Mouse (Mus musculus): Measurements from ENCODE around the gene Phka1. TPM values are rescaled to one million over a fixed set of nuclear protein-coding genes. Genes with fewer than 3 reads are reported as not detected.
"Not testable (repeated sequence)": the region's sequence is repeated elsewhere in the genome, so short reads cannot be mapped to it uniquely, and the experiment has no call there.

Phka1 gene
- total RNA-seq (2022) = 100 to 1,000 TPM; 533 to 733 (median 615) TPM

DNA sequence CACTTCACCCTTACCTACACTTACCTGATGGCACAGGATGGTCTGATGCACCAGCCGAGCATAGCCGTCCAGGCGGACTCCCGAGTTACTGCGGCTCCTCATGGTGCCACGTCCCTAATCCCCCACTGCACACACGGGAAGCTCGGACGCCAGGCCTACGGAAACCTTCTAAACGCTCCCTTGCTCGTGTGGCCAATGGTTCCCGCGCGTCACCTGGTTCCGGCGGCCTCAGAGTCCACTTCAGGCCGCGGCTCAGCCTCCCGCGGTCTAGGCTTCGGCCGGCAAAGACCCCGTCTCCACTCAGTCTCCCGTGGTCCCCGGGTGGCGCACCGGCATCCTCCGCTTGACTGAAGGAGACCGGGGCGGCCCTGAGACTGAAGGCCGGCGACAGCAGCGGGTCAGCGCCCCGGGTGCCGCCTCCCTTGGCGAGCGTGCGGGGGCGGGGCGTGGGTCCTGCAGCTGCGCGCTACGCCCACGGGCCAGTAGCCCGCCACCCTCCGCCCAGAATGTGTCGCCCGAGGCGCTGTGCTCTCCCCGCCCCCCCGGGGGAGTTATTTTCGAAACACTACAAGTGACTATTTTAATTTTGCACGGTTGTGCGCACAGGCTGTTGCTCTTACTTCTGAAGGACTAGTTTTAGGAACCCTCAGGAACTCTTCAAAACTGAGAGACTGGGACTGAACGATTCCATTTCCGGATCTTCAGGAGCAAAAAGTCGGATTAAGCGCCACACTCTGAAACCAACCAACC is at the start of gene Phka1:
Phka1 (minus strand) TSS at position 424 of the 750 bp plus-strand sequence.
- DNase-seq (ENCODE audit: low spot score in 2 of 2) = peak; percentile 88 to 89

DNA sequence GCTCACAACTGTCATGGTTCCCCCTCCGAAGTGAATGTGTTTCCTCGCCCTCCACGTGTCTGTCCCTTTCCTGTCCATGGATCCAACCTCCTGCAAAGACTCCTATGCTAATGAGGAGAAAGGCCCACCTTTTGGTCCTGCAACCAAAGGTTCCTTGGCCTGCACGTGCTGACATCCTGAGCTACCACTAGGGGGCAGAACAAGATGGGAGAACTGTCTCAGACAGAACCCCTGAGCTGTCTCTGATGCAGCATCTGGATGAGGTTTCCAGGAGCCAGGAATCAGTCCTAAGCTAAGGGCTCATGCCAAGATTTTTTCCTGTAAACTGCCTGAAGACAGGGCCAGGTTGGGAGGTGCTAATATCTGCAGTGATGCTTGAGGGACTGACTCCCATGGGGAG is 45.2 kb upstream of the Phka1 start:
- not testable (repeated sequence) for DNase-seq (ENCODE audit: low spot score in 2 of 2)

DNA sequence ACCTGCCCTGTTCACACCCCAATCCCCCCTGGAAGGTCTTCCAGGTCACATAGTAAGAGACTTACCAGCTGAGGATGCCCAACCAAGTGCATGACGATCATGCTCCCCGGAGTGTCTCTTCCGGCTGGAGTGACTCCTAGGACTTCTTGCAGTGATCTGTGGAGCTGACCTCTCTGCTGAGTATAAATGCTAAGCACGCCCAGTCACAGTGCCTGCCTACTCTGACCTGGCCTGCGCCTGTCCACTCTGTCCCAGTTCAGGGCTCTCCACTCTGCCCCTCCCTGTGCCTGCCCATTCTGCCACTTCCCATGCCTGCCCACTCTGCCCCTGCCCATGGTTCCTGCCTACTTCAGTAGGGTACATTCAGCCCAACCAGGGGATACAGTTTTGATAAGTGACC is 42.8 kb upstream of the Phka1 start, which contains the start of gene Gm3880:
Gm3880 (minus strand) TSS at position 101 of the 400 bp plus-strand sequence.
- DNase-seq (ENCODE audit: low spot score in 2 of 2) = not testable (repeated sequence)

DNA sequence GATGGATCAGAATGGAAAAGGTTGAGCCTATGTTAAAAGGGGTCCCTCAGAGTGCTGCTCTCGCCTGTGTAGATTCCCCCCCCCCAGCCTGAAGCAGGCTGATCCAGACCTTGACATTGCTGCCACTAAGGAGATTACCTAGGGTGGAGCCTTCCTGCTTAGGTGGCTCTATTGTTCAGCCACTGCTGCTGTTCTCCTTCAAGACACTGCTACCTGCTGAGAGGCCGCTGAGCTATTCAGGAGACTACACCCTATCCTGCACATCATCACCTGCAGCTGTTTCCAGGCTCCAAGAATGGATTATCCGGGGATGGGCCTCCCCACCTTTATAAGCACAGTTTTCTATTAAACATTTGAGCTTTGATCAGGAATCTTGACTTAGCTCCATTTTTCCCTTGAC is 40.7 kb upstream of the Phka1 start:
- DNase-seq (ENCODE audit: low spot score in 2 of 2) = not testable (repeated sequence)

DNA sequence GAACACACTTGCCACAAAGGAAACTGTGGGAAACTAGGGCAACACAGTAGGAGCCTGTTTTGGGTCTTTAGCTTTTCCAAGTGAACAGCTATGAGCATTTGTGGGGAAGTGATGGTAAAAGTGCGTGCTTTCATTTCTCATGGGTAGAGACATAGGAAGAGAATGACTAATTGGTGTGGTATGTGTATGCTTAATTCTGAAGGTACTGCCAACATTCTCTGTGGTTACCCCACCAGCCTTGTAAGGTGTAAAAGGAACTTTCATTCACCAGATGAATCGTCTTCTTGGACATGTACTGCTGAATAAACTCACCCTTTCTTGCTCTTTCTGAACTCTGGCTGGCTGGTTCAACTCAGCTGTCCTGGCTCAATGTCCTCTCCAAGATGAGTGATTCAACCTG is 22.6 kb upstream of the Phka1 start:
- DNase-seq (ENCODE audit: low spot score in 2 of 2) = no peak

DNA sequence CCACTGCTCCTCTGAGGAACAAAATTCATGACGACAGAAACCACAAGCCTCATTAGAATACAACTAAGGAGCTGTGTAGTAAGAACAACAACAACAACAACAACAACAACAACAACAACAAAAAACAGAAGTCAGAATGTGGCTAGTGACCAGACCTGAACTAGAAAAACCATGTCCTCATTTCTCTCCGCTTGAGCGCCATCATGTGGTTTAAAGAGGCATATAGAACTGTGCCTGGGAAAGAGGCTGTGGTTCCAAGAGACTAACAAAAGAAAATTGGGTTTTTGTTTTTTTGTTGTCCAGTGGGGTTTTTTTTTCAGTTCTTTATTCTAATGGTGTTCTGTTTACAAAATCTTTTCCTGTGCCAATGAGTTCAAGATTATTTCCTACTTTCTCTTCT is 16.7 kb upstream of the Phka1 start:
- DNase-seq (ENCODE audit: low spot score in 2 of 2) = no peak

DNA sequence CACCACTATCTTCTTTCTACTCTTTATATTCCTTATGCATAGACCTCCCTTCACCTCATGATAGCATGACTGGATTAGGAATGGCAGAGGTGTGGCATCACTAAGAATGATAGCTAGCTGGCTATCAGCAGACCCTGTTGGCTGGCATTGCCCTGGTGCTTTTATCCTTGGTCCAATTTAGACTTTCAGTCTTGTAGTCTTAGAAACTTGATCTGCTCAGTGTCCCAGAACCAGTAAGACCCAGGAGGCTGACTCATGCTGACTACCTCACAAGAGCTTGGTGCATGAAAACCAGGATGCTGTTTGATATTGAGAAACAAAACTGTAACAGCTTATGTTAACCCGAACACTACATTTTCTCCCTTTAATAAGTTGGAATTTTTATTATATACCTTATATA is 1.6 kb upstream of the Phka1 start:
- peak; percentile 17 to 33 for DNase-seq (ENCODE audit: low spot score in 2 of 2)

DNA sequence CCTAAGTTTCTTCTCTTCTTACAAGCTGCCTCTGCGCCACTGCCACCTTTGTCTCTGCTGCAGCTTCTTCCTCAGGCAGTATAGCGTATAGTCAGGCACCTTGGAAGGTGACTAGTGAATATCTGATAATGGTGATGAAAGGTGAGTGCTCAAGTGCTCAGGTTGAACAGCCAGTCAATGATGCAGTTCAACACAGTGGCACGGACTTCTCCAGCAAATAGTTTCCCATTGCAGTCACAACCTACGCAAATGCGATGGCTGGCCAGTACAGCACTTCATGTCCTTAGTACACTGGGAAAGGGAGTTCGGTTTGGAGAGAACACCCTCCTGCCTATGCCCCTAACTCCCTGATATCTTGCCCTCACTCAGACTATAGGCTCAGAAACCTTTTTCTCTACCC is 1.1 kb upstream of the Phka1 start:
- DNase-seq (ENCODE audit: low spot score in 2 of 2) = no peak

DNA sequence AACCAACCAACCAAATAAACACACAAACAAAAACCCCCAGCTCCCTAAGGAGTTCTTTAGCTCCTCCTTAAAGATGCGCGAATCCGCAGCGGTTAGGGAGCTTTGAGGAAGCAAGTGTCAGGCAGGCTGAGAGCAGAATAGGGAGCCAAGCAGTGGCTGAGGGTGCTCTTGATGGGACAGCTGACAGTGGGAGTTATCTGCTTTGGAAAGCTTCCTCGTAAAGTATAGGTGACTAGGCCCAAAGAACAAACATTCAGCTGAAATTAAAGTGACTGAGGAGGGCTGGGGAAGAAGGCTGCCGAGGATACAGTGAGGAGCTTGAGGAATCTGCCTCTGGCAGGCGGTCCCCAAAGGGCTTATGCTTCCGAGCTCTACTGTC is 516 bp upstream of the Phka1 start:
- no peak for DNase-seq (ENCODE audit: low spot score in 2 of 2)

DNA sequence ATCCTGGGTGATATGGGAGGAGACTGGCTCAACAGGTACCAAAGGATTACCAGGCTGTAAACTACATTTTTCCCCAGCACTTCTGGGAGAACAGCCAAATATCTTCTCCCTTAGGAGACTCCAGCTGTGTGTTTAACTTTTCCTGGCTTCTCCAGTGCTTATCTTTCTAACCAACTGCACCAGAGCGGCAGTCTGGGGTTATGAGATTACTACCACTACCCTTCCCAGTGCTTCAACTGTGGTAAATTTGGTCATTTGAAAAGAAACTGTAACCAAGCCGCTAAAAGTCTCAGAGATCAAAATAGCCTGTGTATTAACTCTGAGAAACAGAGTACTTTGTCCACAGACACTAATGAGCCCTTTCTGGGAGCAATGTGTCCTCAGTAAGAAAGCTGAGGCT is 42.8 kb downstream of the Phka1 start:
- DNase-seq (ENCODE audit: low spot score in 2 of 2) = no peak

DNA sequence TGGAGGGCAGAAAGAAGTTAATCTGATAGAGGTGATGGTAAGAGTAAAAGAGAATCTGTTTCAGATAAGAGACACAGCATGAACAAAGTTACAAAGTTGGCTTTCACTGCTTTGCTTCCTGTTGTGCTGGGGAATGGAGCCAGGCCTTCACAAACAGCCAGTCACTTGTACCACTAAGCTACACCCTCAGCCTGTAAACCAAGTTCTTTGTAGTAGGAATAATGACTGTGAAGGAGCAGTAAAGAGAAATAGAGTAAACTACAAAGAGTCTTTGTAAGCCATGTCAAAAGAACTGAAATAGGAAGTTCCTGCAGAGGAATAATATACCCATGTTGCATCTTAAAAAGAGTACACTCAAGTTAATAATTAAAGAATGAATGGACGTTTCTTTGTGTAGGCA is 55.5 kb downstream of the Phka1 start:
- no peak for DNase-seq (ENCODE audit: low spot score in 2 of 2)

DNA sequence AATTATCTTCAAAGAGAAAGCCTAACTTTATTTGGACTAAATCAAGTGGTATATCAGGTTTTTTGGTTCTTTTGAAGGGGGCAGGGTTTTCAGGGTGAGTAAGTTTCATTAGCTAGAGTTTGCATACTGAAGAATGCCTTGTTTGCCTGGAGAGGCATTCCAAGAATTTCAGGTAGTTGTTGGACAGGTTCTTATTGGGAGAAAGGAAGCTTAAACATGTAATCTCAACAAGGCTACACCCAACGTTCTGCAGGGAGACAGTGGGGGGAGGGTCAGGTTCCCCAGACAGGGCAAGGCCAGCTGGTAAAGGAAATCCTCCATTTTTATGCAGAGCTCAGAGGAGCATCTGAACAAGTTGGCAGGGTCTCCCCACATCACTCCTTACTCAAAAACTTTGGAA is 72.9 kb downstream of the Phka1 start:
- DNase-seq (ENCODE audit: low spot score in 2 of 2) = no peak

DNA sequence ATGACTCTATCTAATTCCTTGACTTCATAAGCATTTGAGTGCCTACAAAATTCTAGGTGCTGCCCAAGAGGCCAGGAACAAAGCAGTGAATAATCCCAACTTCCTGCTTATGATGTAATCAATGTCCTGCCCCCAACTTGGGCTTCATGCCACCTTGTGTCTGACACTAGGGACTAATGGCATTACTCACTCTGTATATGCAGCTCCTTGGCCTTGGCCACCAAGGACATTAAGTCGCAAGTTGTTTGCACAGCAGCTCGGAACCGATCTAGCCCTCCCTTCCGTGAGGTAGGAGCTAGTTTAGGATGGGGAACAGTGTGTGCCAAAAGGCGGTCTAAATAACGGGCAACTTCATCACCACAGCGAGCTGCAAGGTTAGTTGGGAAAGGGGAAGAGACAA is 87.1 kb downstream of the Phka1 start:
- DNase-seq (ENCODE audit: low spot score in 2 of 2) = no peak

DNA sequence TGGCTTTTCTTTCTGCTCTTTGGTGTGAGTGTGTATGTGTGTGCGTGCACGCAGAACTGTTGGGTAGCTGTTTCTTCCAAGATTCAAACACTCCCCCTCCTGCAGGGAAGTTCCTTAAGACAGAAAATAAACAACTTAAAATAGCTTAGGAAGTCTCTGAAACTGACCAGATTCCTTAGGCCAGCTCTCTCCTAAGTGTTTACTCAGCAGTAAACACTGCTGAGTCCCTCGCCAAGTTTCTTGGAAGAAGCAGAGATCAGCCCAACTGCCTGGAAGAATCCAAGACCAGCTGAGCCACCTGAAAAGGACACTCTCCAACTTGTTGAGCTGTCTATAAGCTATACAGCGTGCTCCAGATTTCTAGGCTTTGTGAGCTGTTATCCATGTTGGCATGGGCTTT is 134.8 kb downstream of the Phka1 start:
- no peak for DNase-seq (ENCODE audit: low spot score in 2 of 2)

DNA sequence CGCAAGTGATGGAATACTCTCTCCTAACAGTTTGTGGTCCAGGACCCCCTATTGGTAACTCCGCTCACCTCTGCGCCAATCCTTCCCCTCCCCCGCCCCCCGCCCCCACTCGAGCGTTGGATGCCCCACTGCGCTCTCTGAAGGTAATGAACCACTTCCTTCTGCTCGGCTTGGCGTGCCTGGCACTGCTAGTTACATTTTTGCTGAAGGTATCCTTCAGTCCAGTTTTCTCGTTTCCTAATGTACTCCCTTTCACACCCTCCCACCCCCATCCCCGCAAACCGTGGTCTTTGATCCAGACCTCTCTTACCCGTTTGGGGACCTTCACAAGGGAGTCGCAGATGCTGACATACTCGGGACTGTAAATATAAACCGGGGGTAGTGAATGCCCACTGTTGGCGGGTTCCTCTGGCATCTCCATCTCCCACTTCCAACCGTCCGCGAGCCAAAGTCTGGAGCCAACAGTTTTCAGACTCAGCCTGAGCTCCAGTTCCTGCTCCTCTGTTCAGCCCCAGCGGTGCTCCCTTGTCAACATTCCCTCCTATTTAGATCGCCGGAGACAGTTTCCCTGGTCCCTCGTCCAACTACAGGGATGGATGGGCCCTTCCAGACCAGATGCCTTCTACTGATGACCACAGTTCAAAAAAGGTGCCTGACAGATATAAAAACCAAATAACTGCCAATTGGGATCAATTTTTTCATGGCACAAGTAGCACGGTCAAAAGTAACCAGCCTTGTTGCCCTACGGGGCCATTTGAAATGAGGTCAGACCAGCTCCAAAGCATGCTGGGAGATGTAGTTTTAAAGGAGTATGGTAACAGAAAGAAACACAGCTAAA is 139.2 kb downstream of the Phka1 start, which contains the start of gene Hdac8:
Hdac8 (minus strand) TSS at position 716 of the 838 bp plus-strand sequence.
- DNase-seq (ENCODE audit: low spot score in 2 of 2) = peak; percentile 11 to 13

DNA sequence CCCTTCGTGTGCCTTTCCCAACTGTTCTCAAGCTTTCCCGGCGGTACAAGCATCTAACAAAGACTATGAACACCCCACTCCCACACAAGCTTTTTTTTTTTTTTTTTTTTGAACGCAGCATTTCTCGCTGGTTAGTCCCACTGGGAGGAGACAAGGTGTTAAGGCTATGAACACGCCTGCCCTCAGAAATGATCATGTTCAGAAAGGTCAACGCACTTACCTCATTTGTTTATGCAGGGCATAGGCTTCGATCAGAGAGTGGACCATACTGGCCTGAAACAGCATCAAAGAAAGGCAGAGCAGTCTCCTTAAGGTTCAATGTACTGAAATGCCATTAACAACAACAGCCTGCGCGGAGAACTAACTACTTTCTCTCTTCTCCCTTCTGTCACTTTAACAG is 139.9 kb downstream of the Phka1 start:
- no peak for DNase-seq (ENCODE audit: low spot score in 2 of 2)

DNA sequence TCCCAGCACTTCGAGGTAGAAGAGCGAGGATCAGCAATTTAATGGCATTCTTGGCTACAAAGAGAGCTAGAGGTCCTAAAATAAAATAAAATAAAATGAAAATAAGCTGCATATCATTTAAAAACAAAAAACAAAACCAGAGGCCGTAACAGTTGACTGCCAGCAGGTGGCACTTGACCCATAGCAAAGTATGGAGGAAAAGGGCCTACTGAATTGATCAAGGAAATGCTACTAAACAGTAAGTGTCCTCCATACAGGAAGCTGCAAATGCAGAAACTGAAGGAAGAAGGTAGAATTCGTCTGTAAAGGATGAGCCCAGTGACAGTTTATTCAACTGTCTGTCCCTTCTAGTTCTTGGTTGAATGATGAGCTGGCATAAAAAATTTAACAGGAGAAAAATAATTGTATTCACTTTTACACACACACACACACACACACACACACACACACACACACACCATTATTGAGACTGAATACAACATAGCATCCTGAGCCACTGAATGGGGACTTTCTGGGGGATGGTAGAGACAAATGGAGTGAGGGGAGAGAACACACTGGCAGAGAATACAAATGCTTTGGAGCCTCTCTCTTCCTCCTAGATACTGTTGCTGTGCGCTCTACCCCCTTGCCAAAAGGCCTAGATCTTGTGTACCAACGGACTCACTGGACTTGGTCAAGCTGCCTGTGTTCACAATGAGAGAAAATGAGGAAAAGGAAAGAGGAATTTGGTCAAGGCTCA is 149.9 kb downstream of the Phka1 start:
- no peak for DNase-seq (ENCODE audit: low spot score in 2 of 2)

DNA sequence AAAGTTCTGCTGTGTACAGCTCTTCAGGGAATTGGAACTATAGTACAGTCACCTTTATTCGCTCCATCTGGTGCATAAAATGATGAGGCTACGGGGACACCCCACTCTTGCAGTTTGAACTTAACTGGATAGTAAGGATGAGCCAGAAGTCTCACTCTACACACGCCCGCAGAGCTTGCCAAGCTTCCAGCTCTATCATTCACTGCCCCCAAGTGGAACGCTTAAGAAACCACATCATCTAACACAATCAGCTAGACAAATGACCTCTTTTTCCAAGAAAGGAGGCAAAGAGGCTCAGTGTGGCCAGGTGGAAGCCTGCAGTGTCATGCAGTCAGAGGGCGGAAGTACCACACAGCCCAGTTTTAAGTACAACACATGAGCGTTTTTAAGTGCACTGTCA is 158.5 kb downstream of the Phka1 start:
- DNase-seq (ENCODE audit: low spot score in 2 of 2) = no peak

DNA sequence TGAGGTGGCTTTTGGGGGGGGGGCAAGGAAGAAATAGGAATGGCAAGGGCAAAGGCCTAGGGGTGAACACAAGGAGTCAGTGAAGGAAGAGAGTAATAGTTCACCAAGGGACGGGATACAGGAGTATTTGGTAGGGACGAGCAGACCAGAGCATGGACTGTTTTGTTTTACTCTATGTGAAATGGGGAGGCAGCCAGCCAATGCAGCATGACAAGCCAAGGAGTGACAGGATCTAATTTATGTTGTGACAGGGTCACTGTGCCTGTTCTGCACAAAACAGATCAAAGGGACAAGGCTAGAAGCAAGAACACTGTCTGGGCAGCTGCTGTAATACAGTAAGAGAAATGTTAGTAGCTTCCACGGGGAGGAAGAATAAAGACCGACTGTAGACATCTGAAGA is 164.4 kb downstream of the Phka1 start:
- no peak for DNase-seq (ENCODE audit: low spot score in 2 of 2)

DNA sequence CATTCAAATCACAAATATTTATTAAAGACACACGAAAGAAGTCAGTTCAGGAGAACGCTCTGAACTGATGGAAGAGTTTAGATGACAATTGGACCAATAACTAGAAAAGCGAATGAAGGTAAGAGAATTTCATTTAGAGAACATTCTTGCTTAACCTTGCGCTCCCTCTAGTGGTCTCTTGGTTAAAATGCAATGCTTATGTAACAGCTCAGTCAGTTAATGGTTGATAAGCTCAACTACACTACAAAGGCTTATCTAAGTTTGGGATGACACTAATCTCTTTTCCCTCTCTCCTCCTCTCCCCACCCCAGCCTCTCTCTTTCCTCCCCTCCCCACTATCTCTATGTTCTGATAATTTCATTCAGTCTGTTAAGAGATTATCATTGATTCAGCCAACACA is 165.1 kb downstream of the Phka1 start:
- DNase-seq (ENCODE audit: low spot score in 2 of 2) = no peak

DNA sequence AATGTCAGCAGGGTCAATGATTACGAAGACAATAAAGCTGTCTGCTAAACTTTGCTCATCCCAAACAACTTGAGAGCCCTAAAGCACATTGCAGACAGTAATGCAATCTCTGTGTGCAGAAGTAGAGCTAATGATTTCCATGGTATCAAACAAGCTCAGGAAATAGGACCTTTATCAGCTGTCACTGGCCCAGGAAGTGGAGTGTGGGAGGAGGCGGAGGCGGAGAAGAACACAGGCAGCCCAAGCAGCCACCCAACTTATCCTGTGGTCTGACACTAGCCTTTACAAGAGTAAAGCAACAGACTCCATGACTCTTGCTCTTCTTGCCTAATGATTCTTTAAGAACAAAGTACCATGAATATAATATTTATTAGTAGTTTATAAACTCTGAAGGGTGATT is 165.6 kb downstream of the Phka1 start:
- DNase-seq (ENCODE audit: low spot score in 2 of 2) = no peak

DNA sequence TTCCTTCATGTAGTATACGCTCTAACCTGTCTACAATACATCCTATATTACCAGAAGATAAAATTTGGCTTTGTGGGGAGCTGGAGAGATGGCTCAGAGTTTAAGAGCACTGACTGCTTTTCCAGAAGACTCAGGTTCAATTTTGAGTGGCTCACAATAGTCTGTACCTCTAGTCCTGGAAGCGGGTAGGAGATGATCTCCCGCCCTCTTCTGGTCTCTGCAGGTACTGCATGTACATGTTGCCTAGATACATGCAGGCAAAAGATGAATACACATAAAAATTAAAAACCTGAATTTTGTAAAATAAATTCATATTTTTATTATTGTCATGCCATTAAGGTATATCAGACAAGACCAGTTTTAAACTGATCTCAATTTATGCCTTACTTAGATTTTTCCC is 167.3 kb downstream of the Phka1 start:
- peak; percentile 12 to 54 for DNase-seq (ENCODE audit: low spot score in 2 of 2)

Measured in gastrocnemius, adult 8-10 months (tissue).